Mouse (Mus musculus) left cerebral cortex, postnatal 25 days (tissue): ENCODE results near the gene Ift27. TPM values are rescaled to one million over a fixed set of nuclear protein-coding genes. Genes with fewer than 3 reads are reported as not detected.

ENCODE experiments used
- DNase-seq, 2 experiments: peaks; one replicate each; pipeline ENCODE4 v3.0.0; 2022; ENCODE audit warnings: low spot score in 2 of 2, mixed read lengths in 1 of 2
- intact Hi-C: fragments of 180-260 bp; cut with DNase I; formaldehyde crosslinking; loops from one replicate; pipeline ENCODE4 v1.15.1; 2025
- total RNA-seq, 2 experiments: library from RNA; stranded (reverse); gene quantifications; 2 replicates each; pipeline ENCODE4 v1.2.3; 2021

Gene Ift27
- total RNA-seq, 2 experiments from 2014 or later: 33.7 to 36.5 TPM

DNA sequence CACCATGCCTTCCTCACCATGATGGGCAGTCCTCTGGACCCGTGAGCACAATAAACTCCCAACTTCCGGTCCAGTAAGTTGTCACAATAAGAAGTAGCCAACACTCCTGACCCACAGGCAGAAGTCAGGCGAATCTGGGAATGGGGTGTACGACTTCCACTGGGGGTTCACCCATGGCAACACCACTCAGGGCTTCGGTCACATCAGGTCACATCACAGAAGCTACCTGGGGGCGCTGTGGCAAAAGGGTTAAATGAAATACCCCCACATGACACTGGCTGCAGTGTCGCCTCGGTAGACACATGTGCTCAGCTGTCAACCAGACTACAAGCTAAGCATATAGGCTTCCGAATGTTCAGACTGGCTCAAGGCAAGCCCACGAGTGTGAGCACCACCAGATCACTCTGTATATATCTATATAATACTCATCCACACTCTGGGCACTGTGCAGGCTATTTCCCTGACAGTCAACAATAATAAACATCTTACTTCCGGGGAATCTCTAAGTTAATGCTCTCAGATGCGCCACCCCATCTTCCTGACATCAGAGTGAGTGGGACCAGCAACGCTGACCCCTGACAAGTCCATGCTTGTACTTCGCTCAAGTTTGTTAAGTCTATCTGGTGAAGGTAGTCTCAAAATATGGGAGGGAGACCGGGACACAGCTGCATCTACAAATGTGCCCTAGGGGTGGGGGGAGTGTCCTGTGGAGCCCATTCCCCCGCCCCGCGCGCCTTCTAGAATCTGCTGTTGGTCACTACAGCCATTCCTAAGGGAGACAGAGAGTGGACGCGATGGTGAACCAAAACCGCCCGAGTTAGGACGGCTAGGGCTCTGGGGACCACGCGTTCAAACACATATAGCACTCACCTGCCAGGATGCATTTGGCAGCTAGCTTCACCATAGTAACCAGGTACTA is 749 bp downstream of the Ift27 start:
- DNase-seq: peak in 1 of 2 experiments; percentile 13
- intact Hi-C loops: loop anchor here (2.0 to 5.0 kb wide), 4 partner anchors 54 to 244 kb away; partner anchors contain the start of gene Txn2

DNA sequence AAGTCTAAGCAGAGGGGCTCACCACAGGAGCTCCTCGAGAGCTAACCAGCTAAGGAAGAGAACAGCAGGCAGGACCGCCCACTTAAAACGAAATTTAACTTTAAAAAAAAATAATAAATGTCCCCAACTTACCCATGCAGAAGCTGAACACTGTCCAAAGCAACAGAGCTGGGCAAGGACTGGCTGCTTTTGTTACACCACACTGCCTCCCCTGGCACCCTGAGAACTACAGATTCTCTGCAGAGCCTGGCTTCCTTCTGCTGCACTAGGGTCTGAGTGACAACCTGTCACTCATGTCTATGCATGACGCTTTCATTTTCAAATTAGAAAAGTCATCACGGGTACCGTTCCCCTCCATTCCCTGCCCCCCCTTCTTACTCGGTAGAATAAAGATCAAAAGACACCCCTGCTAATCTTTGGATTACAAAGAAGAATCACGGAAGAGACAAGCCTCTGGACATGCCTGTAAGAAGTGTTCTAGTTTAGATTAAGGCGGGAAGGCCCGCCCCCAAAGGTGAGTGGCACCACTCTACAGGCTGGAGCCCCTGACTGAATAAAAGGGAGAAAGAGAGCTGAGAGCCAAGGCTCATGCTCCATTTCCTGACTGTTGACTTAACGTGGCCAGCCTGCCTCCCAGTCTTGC is 1.5 kb downstream of the Ift27 start:
- DNase-seq: peak; percentile 51 to 85
- intact Hi-C loops: loop anchor here (2.0 to 5.0 kb wide), 4 partner anchors 54 to 244 kb away; partner anchors contain the start of gene Txn2

DNA sequence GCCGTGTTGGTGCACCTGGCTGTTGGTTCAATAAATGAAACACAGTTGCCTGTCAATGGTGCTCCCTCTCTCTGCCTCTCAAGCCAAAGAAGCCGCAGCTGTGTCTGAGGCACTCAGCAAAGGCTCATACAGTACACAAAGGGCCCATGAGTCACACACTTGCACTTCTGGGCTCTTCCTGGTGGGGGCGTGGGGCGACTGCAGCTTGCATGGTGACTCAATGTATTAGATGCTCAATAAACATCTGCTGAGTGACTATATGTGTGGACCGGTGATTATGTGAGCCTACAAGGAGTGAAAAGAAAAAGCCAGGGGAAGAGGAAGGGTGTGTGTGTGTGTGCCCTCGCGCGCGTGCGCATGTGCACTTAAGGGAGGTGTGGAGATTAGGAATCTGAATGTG is 2.3 kb downstream of the Ift27 start:
- intact Hi-C loops: loop anchor here (2.0 to 5.0 kb wide), 4 partner anchors 53 to 243 kb away; partner anchors contain the start of gene Txn2
- DNase-seq: peak in 1 of 2 experiments; percentile 64

DNA sequence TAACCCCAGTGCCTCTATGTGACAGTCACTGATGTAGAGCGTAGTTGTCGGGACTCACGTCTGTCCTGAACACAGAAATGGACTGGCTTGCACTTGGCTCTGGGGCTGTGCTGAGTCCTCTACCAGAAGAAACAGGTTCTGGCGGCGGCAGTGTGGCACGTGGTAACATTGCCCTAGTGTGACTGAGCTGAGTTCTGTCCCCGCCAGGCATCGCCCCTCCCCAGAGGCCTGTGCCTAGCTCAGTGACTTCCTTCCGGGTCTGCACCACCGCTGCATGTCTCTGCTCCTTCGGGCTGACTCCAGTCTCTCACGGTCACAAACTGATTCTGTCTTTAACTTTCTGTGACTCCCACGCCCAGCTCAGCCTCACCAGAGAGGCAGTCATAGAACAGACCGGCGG is 3.2 kb downstream of the Ift27 start:
- intact Hi-C loops: loop anchor here (5.0 kb wide), 1 partner anchor 108 kb away; no protein-coding TSS in a partner anchor
- DNase-seq: peak in 1 of 2 experiments; percentile 28

DNA sequence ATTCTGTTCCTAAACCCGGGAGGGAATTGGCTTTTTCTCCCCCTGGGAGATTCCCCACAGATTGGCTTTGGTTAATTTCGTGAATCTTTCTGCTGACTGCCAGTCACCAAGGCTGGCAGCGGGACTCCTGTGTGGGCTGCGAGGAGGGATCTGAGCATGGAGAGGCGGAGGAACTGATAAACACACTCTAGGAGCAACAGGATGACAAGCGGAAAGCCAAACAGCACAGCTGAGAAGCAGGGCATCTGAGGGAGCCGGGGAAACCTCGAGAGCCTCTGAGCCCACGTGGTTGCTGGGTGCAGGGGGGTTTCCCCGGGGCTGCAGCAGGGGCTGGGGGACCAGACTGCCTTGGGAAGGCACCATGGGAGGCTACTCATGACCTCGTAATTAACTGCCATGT is 4.3 kb downstream of the Ift27 start:
- DNase-seq: peak in 1 of 2 experiments; percentile 71

DNA sequence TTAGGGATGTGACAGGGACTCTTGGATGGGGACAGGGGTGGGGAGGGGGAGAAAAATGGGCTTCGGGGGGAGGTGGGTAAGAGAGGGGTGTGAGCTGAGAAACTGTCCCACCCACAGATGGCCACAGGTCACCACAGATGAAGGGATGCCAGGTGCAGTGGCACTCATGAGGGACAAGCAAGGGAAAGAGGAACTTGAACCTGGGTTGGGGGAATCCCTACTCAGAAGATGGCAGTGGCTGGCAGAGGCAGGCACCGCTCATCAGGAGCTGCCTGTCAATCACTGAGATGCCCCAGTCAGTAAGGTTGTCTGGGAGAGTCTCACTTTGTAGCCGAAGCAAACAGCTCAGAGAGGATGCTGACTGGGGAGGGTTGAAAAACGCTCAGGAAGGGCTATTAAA is 8.6 kb downstream of the Ift27 start:
- intact Hi-C loops: no loop called here
- DNase-seq: no peak

More for the DNA sequence above, 4.3 kb downstream of the Ift27 start:
- intact Hi-C loops: no loop called here

DNA sequence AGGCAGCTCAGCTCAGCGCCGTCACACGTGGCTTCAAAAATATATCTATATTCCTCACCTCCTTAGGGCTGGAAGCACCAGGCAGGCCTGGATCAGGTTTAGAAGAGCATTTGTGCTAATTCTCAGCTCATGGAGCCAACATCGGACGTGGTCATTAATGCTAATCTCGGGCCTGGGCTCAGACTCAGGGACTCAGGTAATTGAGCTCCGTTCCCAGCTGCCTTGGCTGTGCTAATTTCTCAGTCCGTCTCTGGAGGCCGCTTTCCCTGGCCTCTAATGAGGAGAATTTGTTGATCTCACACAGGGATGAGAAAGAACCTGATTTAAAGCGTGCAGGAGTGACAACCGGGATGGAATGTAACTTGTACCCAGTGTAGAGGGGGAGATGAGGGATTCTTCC is 9.4 kb downstream of the Ift27 start:
- DNase-seq: no peak
- intact Hi-C loops: no loop called here

DNA sequence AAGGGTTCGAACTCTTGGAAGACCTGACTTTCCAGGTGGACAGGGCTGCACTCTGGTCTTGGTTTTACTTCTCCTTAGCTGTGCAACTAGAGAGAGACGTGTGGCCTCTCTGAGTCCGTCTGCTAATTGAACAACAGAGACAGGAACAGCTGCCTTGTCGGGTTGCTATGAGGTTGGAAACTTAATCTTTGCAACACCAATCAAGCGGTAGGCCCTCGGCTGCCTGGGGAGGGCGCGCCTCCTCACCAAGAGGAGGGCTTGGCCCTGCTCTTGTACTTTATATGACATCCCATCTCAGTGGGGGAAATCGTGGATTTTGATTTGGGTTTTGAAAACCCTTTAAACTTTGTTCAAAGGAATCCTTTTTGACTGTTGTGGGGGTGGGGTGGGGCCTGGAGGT is 12.0 kb downstream of the Ift27 start:
- intact Hi-C loops: no loop called here
- no peak for DNase-seq

DNA sequence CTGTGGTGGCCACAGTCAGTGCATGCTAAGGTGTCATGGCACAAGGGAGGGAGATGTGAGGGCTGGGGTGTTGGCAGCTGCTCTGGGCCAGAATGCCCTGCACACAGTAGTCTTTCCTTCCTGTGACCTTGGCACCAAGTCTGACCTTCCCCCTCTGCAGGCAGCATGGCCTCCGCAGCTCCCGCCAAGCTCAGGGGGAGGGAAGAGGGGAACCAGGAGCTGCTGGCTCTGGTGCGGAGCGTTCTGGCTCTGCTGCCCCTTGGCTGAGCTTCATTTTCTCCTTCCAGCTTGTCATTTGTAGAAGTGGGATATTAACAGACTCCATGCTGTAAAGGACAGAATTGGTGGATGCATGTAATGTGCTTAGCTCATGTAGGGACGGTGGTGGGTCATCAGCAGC is 15.6 kb downstream of the Ift27 start:
- intact Hi-C loops: no loop called here

DNA sequence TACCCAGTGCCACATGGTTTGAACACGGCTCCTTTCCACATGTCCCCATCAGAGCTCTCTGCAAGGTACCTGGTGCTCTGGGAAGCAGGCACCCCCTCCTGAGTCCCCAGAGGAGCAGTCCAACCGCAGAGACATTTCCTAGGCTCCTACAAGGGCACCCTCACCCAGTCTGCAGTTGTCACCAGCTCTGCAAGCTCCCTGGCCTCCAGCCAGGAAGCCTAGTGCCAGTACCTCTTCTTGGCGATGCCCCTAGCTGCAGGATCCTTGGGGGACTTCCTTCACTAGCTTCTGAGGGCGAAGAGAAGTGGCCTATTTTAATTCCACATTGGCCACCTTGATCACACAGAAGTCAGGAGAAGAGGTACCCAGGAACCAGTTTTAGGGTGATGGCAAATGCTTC is 16.1 kb downstream of the Ift27 start:
- DNase-seq: no peak
- intact Hi-C loops: no loop called here

More for the DNA sequence above, 15.6 kb downstream of the Ift27 start:
- DNase-seq: no peak

DNA sequence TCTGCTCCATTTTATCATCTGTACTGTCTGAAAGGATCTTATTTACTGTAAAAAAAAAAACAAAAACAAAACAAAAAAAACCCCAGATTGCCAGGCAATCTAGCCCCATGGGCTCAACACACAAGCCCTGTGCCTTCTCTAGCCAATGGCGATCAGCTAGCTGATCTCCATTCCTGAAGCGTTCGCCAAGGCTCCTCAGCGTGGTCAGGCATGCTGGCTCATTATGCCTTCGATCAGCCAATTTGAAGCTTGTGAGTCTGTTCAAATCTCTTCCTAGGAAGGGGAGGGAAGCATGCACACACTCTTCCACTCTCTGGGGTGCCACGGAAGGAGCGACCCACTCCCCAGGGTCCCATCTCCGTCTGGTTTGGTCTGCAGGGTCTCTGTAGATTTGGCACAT is 16.6 kb downstream of the Ift27 start:
- intact Hi-C loops: no loop called here
- DNase-seq: no peak

DNA sequence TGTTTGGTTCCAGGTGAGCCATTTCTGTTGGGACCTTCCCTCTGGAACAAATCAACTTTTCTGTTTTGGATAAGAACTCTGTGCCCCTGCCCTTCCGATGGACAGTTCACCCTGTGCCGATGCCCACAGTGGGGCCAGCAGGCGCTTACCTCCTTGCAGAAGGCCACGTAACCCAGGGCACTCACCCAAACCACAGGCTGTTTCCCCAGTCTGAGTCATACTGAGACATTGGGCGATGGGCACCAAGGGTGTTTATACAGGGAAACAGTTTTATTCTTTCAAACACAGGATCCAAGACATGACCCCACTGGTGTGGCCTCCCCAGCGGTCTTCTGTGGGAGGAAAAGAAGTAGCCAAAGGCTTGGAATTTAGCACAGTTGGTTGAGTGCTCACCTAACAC is 18.5 kb downstream of the Ift27 start:
- no peak for DNase-seq
- intact Hi-C loops: no loop called here

DNA sequence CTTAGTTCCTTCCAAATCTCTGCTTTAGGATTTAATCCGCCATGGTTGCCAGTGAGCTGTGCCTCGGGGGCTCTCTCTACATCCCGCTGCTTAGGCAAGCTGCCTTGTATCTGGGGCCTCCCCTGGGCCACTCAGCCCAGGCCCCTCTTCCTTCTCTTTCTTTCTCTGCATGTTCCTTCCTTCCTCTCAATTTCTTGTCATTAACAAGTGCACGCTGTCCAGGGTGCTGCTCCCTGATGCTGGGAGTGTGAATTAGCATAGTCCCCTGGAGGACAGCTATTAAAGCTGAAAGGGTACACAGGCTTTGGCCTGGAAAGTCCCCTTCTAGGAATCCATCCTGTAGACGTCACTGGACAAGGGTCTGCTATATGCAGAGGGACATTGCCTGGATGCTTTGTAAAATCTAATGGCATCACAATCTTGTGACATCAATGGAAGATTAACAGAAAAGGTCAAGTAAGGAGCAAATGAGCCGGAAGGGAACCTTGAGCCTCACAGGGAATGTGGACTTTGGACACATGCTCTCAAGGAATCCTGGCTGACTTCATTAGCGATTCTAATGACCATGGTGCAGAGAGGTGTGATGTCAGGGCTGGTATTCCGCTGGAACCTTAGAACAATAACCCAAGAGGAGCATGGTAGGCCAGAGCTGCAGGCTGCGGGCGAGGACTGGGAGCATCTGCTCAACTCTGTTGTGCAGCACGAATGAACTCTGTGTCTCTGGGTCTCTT is 20.7 kb downstream of the Ift27 start:
- no peak for DNase-seq
- intact Hi-C loops: no loop called here

DNA sequence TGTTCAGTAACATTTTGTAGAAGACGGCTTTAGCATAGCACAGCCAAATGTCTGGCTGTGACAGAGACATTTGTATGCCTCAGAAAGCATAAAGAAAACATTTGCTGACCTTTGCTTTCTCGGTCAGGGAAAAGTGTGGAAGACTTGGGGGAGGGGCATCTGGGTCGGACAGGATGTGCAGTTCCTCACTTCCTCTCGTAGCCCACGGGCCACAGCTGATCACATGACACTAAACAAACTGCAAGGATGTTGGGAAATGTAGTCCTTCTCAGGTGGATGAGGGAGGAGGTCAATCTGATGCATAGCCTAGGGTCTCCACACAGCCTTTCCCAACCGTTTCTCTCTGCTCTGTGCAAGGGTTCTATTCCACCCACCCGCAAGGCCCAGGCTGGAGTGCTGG is 25.3 kb downstream of the Ift27 start:
- intact Hi-C loops: no loop called here
- no peak for DNase-seq

DNA sequence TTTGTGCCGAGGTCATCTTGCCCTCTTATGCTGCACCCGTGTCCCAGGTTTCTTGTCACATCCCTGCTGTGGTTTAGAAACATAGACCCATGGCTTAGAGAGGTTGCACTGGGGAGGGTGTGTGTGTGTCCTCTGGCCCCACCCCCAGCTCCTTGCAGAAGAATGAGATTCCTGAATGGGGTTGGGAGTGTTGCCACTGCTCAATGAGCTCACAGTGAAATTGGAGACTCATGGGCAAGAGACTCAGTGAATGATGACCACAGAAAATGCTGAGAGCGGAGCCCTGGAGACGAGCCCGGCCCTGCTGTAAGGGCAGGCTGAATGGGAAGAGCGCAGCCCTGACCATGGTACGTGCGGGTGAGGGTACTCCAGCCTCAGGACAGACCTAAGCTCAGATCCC is 33.7 kb downstream of the Ift27 start:
- no peak for DNase-seq
- intact Hi-C loops: no loop called here

DNA sequence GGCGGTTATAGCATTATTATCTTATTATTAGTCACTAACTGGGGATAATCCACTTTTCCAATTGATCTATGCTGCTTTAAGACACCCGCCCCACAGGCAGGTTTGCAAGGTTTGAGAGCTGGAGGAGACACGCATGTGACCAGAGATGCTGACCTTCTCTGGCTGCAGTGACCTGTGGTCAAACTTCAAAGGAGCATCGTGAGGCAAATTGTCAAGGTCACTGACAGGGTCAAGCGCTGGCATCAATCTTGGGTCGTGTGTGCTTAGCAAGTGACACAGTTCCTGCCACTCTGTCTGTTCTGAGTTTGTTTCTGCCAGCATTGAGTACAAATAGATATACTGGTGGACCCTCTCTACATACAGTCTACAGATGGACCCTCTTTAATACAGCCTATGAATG is 39.3 kb downstream of the Ift27 start:
- DNase-seq: no peak
- intact Hi-C loops: no loop called here

DNA sequence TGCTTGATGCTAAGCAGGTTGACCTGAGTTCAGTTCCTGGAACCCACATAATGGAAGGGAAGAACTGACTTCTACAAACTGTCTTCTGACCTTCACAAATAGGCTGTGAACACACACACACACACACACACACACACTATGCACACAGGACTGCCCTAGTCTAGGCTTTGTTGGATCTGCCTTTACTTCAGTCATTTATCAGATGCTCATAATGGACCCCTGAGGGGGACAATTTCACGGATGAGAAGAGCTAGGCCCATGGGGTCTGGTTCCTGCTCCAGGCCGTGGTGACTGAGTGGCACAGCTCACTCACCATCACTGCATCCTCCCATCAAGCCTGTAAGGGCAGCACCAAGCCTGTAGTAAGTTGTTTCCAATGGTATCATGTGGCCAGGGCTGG is 40.5 kb downstream of the Ift27 start:
- no peak for DNase-seq

DNA sequence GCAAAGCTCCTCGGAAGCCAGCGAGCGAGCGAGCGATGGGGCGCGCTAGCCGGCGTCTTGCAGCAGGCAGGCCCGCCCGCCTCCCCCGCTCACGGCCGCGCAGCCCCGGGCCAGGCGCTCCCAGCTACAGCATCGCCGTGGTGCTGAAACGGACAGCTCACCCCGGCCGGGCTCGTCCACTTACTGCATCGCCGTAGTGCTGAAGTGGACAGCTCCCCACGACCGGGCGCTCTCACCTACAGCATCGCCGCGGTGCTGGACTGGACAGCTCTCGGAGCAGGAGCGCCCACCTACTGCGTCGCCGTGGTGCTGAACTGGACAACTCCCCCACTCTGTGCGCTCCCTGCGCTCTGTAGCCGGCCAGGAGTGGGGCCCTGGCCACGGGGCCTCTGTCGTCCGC is 54.2 kb downstream of the Ift27 start, which contains the start of gene Cacng2:
Gene Cacng2 (minus strand): TSS at position 325 of the 400 bp plus-strand sequence.
- intact Hi-C loops: loop anchor here (1.0 to 5.0 kb wide), 7 partner anchors 53 to 185 kb away; no protein-coding TSS in a partner anchor
- peak; percentile 86 to 89 for DNase-seq

More for the DNA sequence above, 40.5 kb downstream of the Ift27 start:
- intact Hi-C loops: no loop called here

DNA sequence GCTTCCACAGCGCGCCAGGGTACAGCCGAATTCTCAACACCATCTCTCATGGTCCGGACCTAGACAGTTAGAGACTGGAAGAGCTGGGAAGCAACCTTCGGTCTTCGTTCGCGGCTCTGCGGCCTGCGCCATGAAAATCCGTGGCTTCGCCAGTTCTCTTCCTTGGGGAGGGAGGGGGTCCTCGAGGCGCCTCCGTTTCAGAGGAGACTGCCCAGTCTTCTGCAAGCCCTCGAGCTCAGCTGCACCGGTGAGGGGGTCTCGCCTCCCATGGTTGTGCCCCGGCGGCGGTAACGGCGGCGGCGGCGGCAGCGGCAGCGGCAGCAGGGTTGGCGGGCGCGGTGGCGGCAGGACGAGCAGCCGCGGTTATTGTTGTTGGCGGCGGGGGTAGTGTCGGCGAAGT is 54.7 kb downstream of the Ift27 start:
- no peak for DNase-seq
- intact Hi-C loops: loop anchor here (1.0 to 5.0 kb wide), 5 partner anchors 54 to 140 kb away; no protein-coding TSS in a partner anchor
